Mouse (Mus musculus) embryonic facial prominence, embryonic 14.5 days (tissue): Measurements from ENCODE around the gene Megf9. TPM values are rescaled to one million over a fixed set of nuclear protein-coding genes. Genes with fewer than 3 reads are reported as not detected.

Experiments used
- ATAC-seq: fragments of 200-750 bp; cut with Nextera tagmentation; 2 replicates; pipeline ENCODE4 v1.8.0; 2017; ENCODE audit warnings: low read depth, moderate number of reproducible peaks, moderate TSS enrichment
- DNase-seq: peaks from one replicate; pipeline ENCODE4 v3.0.0-alpha.2; 2015; ENCODE audit warnings: low spot score
- H3K27ac ChIP-seq: fragments of 300-500 bp; sonication (generic); replicated peaks from 2 replicates; pipeline ENCODE4 v1.5.1; 2014; ENCODE audit warnings: low read depth, mild to moderate bottlenecking, low read length, moderate library complexity
- H3K27me3 ChIP-seq: fragments of 300-500 bp; sonication (generic); replicated peaks from 2 replicates; pipeline ENCODE4 v1.6.1; 2014; ENCODE audit warnings: low read length; ENCODE audit not compliant: control insufficient read depth, insufficient read depth
- H3K36me3 ChIP-seq: fragments of 300-500 bp; sonication (generic); 2 replicates; pipeline ENCODE4 v1.6.1; 2014; ENCODE audit warnings: low read length, mixed read lengths; ENCODE audit not compliant: control insufficient read depth, insufficient read depth
- H3K4me1 ChIP-seq: fragments of 300-500 bp; sonication (generic); 2 replicates; pipeline ENCODE4 v1.6.1; 2014; ENCODE audit warnings: antibody characterized with exemption, low read length; ENCODE audit not compliant: control insufficient read depth, insufficient read depth
- H3K4me2 ChIP-seq: fragments of 300-500 bp; sonication (generic); 2 replicates; pipeline ENCODE4 v1.6.1; 2014; ENCODE audit warnings: low read depth, mild to moderate bottlenecking, low read length, moderate library complexity, mixed read lengths
- H3K4me3 ChIP-seq: fragments of 300-500 bp; sonication (generic); 2 replicates; pipeline ENCODE4 v1.5.1; 2014; ENCODE audit warnings: low read depth, mild to moderate bottlenecking, low read length
- H3K9ac ChIP-seq: fragments of 300-500 bp; sonication (generic); 2 replicates; pipeline ENCODE4 v1.6.1; 2014; ENCODE audit warnings: low read depth, mild to moderate bottlenecking, low read length, moderate library complexity, mixed read lengths
- H3K9me3 ChIP-seq: fragments of 300-500 bp; sonication (generic); 2 replicates; pipeline ENCODE4 v1.6.1; 2016; ENCODE audit warnings: low read length; ENCODE audit not compliant: control insufficient read depth
- WGBS: fragments of 180-500 bp; shearing (Covaris S2); extraction: QIAGEN DNeasy Blood & Tissue Kit; methylation state at CpG from one replicate; pipeline ENCODE4 v1.1.7; 2014; 5-methylcytosine and 5-hydroxymethylcytosine counted together
- polyA plus RNA-seq: library from polyadenylated mRNA; unstranded; fragments of >200 nt; fragmentation: Nextera tagmentation; extraction: Ambion mirVana; gene quantifications from 2 replicates; pipeline ENCODE4 v1.2.1, GENCODE M21; 2014

The Megf9 gene
- polyA plus RNA-seq, 1 experiment from 2014 or later = 15.6 TPM

DNA sequence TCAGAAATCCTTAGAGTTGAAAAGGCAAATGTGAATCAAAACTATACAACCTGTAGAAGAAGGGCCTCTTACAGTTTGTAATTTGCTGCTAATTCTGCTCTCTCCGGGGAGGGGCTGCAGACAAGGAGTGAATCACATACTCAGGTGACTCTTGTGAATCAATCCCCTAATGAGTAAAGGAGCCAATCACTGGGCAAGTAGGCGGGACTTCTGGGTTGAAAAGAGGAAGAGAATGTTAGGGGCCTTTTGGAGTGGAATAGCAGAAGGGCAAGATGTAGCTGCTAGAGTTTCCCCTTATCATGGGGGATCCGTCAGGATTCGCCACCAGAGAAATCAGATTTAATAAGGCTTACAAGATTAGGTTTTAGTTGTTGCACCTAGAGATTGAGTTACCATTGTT lies 136.7 kb downstream of the Megf9 start:
- 84% methylated on average over 4 of the region's 4 CpGs for WGBS
- ATAC-seq (peak; percentile 58; the same call in 1 of the 2 replicates), DNase-seq (no peak)
- no peak overlapping the region for H3K4me2 ChIP-seq
- no peak overlapping the region for H3K27ac ChIP-seq
- no peak overlapping the region for H3K9ac ChIP-seq
- no peaks in the 10 kb centered on the region for H3K4me1 ChIP-seq
- H3K27me3 ChIP-seq = no peaks in the 10 kb centered on the region
- no peak overlapping the region for H3K4me3 ChIP-seq
- H3K36me3 ChIP-seq = peaks cover 43% of the 10 kb centered on the region
- H3K9me3 ChIP-seq = no peaks in the 10 kb centered on the region

- no peak overlapping the region for H3K4me2 ChIP-seq
- H3K9ac ChIP-seq = no peak overlapping the region
- H3K9me3 ChIP-seq = no peaks in the 10 kb centered on the region
- H3K27me3 ChIP-seq = no peaks in the 10 kb centered on the region
- H3K27ac ChIP-seq = no peak overlapping the region
- no peaks in the 10 kb centered on the region for H3K4me1 ChIP-seq
- WGBS = 81% methylated on average over 5 of the region's 5 CpGs
- no peak for DNase-seq
- no peak for ATAC-seq
- H3K4me3 ChIP-seq = no peak overlapping the region
- H3K36me3 ChIP-seq = peaks cover 31% of the 10 kb centered on the region
Observed at GRCm38 (mm10) chr4:70396701-70397100, 138.1 kb downstream of the Megf9 start.

- Histone ChIP-seq H3K9me3 (no peaks in the 10 kb centered on the region), H3K4me2 (no peak overlapping the region), H3K9ac (no peak overlapping the region), H3K4me3 (no peak overlapping the region), H3K27ac (no peak overlapping the region), H3K27me3 (no peaks in the 10 kb centered on the region), H3K4me1 (0 out of 2 replicates have a peak, but pooled peaks cover 2% of the 10 kb centered on the region), H3K36me3 (peaks cover 11% of the 10 kb centered on the region)
- 85% methylated on average over 2 of the region's 2 CpGs for WGBS
- ATAC-seq (no peak), DNase-seq (no peak)
Observed at GRCm38 (mm10) chr4:70394736-70395135, 140.1 kb downstream of the Megf9 start.

GRCm38 (mm10) chr4:70391760-70392372 lies 142.9 kb downstream of the Megf9 start:
- peak; percentile 50 for DNase-seq
- 75% methylated on average over 11 of the region's 11 CpGs for WGBS
- peak; percentile 53; the same call in 1 of the 2 replicates for ATAC-seq

DNA sequence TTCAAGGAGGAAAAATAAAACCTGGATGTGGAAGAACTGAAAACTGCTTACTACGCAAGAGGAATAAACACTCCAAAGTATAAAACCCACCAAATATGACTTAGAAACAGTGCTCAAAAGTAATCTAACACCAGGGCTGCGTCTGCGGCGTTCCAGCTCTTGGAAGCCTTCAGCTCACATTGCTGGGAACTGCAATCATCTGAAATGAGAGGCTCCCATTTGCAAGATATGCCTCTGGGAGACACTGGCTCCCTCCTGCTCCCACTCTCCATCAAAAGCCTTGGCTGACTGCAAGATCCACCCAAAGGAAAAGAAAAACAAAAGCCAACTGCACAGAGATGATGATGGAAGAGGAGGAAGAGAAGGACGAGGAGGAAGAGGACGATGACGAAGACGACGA lies 143.7 kb downstream of the Megf9 start:
- H3K27ac ChIP-seq = peak overlapping the region; percentile 49
- peak; percentile 62; the same call in 1 of the 2 replicates for ATAC-seq
- H3K4me1 ChIP-seq = 0 out of 2 replicates have a peak, but pooled peaks cover 2% of the 10 kb centered on the region
- 81% methylated on average over 9 of the region's 9 CpGs for WGBS
- no peaks in the 10 kb centered on the region for H3K27me3 ChIP-seq
- H3K9ac ChIP-seq = no peak overlapping the region
- H3K9me3 ChIP-seq = no peaks in the 10 kb centered on the region
- H3K4me3 ChIP-seq = no peak overlapping the region
- 0 out of 2 replicates have a peak, but pooled peaks cover 3% of the 10 kb centered on the region for H3K36me3 ChIP-seq
- peak; percentile 68 for DNase-seq
- H3K4me2 ChIP-seq = no peak overlapping the region

More at GRCm38 (mm10) chr4:70391760-70392372, 142.9 kb downstream of the Megf9 start:
- no peak overlapping the region for H3K9ac ChIP-seq
- no peaks in the 10 kb centered on the region for H3K27me3 ChIP-seq
- H3K9me3 ChIP-seq = no peaks in the 10 kb centered on the region
- no peak overlapping the region for H3K4me2 ChIP-seq
- 0 out of 2 replicates have a peak, but pooled peaks cover 2% of the 10 kb centered on the region for H3K4me1 ChIP-seq
- peak overlapping the region; percentile 49; the same call in 1 of the 2 replicates for H3K27ac ChIP-seq
- H3K36me3 ChIP-seq = 0 out of 2 replicates have a peak, but pooled peaks cover 3% of the 10 kb centered on the region
- H3K4me3 ChIP-seq = no peak overlapping the region

DNA sequence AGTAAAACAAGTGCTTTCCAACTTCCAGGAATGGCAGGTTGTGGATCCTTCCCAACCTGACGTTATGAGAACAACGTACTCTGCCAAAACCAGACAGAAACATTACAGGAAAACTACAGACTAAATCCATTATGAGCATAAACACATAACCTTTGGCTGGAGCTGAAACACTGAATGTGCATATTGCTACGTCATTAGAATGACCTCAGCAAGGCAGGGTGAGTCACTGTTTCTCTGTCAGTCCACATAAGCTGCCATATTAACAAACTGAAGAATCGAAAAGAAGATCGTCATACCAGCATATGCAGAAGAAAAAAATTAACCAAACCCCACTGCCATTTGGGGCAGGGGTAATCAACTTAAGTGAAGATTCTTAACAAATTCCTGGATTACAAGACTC lies 148.6 kb downstream of the Megf9 start:
- no peak overlapping the region for H3K4me2 ChIP-seq
- H3K27me3 ChIP-seq = no peaks in the 10 kb centered on the region
- H3K9me3 ChIP-seq = no peaks in the 10 kb centered on the region
- no peaks in the 10 kb centered on the region for H3K4me1 ChIP-seq
- DNase-seq = peak; percentile 17
- H3K27ac ChIP-seq = no peak overlapping the region
- no peaks in the 10 kb centered on the region for H3K36me3 ChIP-seq
- ATAC-seq = no peak
- WGBS = 77% methylated on average over 5 of the region's 5 CpGs
- H3K4me3 ChIP-seq = no peak overlapping the region
- H3K9ac ChIP-seq = no peak overlapping the region

DNA sequence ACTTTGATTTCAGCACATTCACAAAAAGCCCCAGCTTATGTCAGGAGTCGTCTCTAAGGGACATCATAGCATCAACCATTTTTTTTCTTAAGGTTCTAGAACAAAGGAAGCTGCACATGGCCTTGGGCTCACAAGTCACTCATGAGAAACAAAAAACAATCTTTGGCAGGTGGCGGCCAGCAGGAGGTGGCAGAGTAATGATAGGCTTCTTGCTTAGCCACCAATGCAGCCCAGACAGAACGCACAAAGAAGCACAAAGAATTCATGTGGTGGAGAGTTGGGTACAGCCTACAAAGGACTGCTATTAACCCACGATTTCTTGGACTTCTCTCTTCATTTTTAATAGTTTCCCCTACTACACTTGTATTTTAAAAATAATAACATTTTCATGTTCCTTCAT lies 157.4 kb downstream of the Megf9 start:
- Histone ChIP-seq H3K9ac (no peak overlapping the region), H3K27me3 (no peaks in the 10 kb centered on the region), H3K4me2 (no peak overlapping the region), H3K36me3 (no peaks in the 10 kb centered on the region), H3K9me3 (no peaks in the 10 kb centered on the region), H3K4me3 (no peak overlapping the region), H3K27ac (no peak overlapping the region), H3K4me1 (no peaks in the 10 kb centered on the region)
- DNase-seq = no peak
- 69% methylated on average over 4 of the region's 4 CpGs for WGBS
- no peak for ATAC-seq
